Mouse (Mus musculus) intestine, postnatal 0 days (tissue): ENCODE measurements around the gene Olfr1359. TPM values are rescaled to one million over a fixed set of nuclear protein-coding genes. Genes with fewer than 3 reads are reported as not detected.

Source experiments
- ATAC-seq: fragments of 200-750 bp; cut with Nextera tagmentation; 2 replicates; pipeline ENCODE4 v1.8.0; 2017; ENCODE audit warnings: mild to moderate bottlenecking, moderate TSS enrichment, moderate library complexity
- H3K27ac ChIP-seq: fragments of 300-500 bp; sonication (generic); 2 replicates; pipeline ENCODE4 v1.5.1; 2014; ENCODE audit warnings: mild to moderate bottlenecking, low read depth, low read length, moderate library complexity
- H3K27me3 ChIP-seq: fragments of 300-500 bp; sonication (generic); replicated peaks from 2 replicates; pipeline ENCODE4 v1.6.1; 2014; ENCODE audit warnings: low read length, mixed read lengths; ENCODE audit not compliant: control insufficient read depth, insufficient read depth
- H3K36me3 ChIP-seq: fragments of 300-500 bp; sonication (generic); 2 replicates; pipeline ENCODE4 v1.6.1; 2014; ENCODE audit warnings: mild to moderate bottlenecking, moderate library complexity; ENCODE audit not compliant: control insufficient read depth, insufficient read depth
- H3K4me1 ChIP-seq: fragments of 300-500 bp; sonication (generic); replicated peaks from 2 replicates; pipeline ENCODE4 v1.6.1; 2014; ENCODE audit warnings: antibody characterized with exemption, low read length, mixed read lengths; ENCODE audit not compliant: control insufficient read depth, insufficient read depth
- H3K4me2 ChIP-seq: fragments of 300-500 bp; sonication (generic); replicated peaks from 2 replicates; pipeline ENCODE4 v1.6.1; 2014; ENCODE audit warnings: low read depth, mild to moderate bottlenecking, moderate library complexity
- H3K4me3 ChIP-seq: fragments of 300-500 bp; sonication (generic); 2 replicates; pipeline ENCODE4 v1.5.1; 2014; ENCODE audit warnings: low read depth, low read length
- H3K9ac ChIP-seq: fragments of 300-500 bp; sonication (generic); 2 replicates; pipeline ENCODE4 v1.6.1; 2014; ENCODE audit warnings: mild to moderate bottlenecking, low read depth, low read length
- H3K9me3 ChIP-seq: fragments of 300-500 bp; sonication (generic); 2 replicates; pipeline ENCODE4 v1.6.1; 2016; ENCODE audit warnings: mixed run types; ENCODE audit not compliant: control insufficient read depth
- CTCF ChIP-seq: sonication (generic); IDR thresholded peaks from 2 replicates; pipeline ENCODE4 v1.5.1; 2016; ENCODE audit warnings: low read depth, mild to moderate bottlenecking, control low read depth, antibody characterized with exemption, moderate library complexity
- WGBS: fragments of 180-500 bp; shearing (Covaris S2); extraction: QIAGEN DNeasy Blood & Tissue Kit; methylation state at CpG from one replicate; pipeline ENCODE4 v1.1.7; 2014; 5-methylcytosine and 5-hydroxymethylcytosine counted together
- polyA plus RNA-seq: library from polyadenylated mRNA; unstranded; fragments of >200 nt; fragmentation: Nextera tagmentation; extraction: Ambion mirVana; gene quantifications from 2 replicates; pipeline ENCODE4 v1.2.1, GENCODE M21; 2015

Olfr1359 gene
- polyA plus RNA-seq = not detected in 2 replicates

DNA sequence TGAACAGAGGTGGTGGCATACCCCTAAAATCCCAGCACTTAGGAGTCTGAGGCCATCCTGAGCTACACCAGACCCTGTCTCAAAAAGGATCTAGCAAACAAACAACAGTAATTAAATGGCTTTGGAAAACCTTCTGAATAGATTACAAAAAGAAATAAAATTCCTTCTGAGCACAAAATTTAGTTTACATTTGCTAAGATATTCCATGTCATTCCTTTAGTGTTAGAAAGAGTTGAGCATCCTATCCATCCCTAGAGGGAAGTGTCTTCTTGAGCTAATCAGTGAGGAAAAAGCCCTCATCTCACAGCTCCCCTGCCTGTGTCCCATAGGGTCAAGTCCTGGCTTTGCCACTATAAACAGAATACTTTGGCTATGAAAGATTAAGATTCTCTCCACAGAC is at the start of gene Olfr1359:
Gene Olfr1359 (plus strand): TSS at position 301 of the 400 bp plus-strand sequence.
- no peaks in the 10 kb centered on the region for H3K9me3 ChIP-seq
- H3K4me1 ChIP-seq = no peaks in the 10 kb centered on the region
- H3K27ac ChIP-seq = no peak within 1 kb of the TSS
- no peak for TF ChIP-seq CTCF
- no peaks in the 10 kb centered on the region for H3K36me3 ChIP-seq
- H3K9ac ChIP-seq = no peak within 1 kb of the TSS
- no peak within 1 kb of the TSS for H3K4me3 ChIP-seq
- ATAC-seq = no peak
- H3K4me2 ChIP-seq = no peak within 1 kb of the TSS
- no peaks in the 10 kb centered on the region for H3K27me3 ChIP-seq

DNA sequence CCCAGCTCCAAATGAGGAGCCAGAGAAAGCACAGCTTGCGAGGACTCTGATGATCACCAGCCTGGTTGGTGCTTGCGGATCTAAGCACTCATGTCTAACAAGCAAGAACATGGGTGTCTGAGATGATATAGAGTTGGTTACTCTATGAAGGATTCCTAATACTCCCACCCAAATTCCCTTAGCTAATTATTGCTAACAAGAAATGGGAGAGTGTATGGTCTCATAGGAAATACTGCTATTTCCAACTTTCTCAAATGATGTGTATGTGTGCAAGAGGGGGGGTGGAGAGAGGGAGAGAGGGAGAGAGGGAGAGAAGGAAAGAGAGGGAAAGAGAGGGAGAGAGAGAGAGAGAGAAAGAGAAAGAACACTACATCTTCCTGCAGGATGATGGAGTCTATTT is 34.6 kb upstream of the Olfr1359 start, which contains the start of gene Olfr1361:
Gene Olfr1361 (minus strand): TSS at position 101 of the 400 bp plus-strand sequence.
- H3K4me1 ChIP-seq = no peaks in the 10 kb centered on the region
- no peak within 1 kb of the TSS for H3K27ac ChIP-seq
- H3K9me3 ChIP-seq = no peaks in the 10 kb centered on the region
- no peak for ATAC-seq
- no peak within 1 kb of the TSS for H3K9ac ChIP-seq
- H3K27me3 ChIP-seq = no peaks in the 10 kb centered on the region
- no peak for TF ChIP-seq CTCF
- H3K4me3 ChIP-seq = no peak within 1 kb of the TSS
- WGBS = 71% methylated on average over 2 of the region's 2 CpGs
- no peak within 1 kb of the TSS for H3K4me2 ChIP-seq
- no peaks in the 10 kb centered on the region for H3K36me3 ChIP-seq

DNA sequence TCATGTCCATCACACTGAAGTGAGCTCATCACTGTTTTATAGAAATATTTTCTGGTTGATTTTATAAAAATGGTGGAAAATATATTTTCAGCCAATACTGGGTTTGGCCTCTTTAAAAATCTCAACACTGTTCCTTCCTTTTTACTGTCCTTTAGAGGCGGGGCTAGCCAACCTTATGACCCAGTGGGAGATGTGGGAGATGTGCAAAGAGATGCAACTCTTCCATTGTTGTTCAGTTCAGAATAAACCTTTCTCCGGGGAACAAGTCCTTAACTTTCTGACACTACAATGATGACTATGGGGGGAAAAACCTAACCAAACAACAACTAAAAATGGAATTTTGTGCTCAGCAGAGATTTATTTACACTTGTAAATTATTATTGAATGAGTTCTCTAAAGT is 20.6 kb upstream of the Olfr1359 start, which contains the start of gene Olfr1360:
Gene Olfr1360 (minus strand): TSS at position 101 of the 400 bp plus-strand sequence.
- Histone ChIP-seq H3K27ac (no peak within 1 kb of the TSS), H3K4me2 (no peak within 1 kb of the TSS), H3K36me3 (no peaks in the 10 kb centered on the region), H3K9ac (no peak within 1 kb of the TSS), H3K4me3 (no peak within 1 kb of the TSS), H3K4me1 (no peaks in the 10 kb centered on the region), H3K27me3 (no peaks in the 10 kb centered on the region), H3K9me3 (no peaks in the 10 kb centered on the region)
- no peak for ATAC-seq
- no peak for TF ChIP-seq CTCF
- WGBS = 79% methylated on average over 2 of the region's 2 CpGs

DNA sequence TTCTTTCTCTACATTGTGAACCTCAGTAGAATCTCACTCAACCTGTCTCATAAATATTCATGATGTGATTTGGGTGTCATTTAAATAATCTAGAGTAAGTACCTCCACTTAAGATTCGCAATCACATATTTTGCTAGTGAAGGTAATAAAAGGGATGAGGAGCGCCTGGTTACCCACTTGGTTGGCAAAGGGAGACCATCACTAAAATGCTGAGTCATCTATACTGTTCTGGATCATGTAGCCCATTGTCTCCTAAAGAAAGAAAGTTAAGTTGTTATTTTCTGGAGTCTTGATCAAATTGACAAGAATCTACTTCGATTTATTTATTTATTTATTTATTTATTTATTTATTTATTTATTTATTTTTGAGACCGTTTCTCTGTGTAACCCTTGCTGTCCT is 8.8 kb downstream of the Olfr1359 start:
- Histone ChIP-seq H3K9ac (no peak overlapping the region), H3K4me1 (no peaks in the 10 kb centered on the region), H3K27me3 (no peaks in the 10 kb centered on the region), H3K4me3 (no peak overlapping the region), H3K36me3 (no peaks in the 10 kb centered on the region), H3K27ac (no peak overlapping the region), H3K4me2 (no peak overlapping the region), H3K9me3 (no peaks in the 10 kb centered on the region)
- ATAC-seq = no peak
- TF ChIP-seq CTCF = no peak
- WGBS = 70% methylated on average over 4 of the region's 4 CpGs

DNA sequence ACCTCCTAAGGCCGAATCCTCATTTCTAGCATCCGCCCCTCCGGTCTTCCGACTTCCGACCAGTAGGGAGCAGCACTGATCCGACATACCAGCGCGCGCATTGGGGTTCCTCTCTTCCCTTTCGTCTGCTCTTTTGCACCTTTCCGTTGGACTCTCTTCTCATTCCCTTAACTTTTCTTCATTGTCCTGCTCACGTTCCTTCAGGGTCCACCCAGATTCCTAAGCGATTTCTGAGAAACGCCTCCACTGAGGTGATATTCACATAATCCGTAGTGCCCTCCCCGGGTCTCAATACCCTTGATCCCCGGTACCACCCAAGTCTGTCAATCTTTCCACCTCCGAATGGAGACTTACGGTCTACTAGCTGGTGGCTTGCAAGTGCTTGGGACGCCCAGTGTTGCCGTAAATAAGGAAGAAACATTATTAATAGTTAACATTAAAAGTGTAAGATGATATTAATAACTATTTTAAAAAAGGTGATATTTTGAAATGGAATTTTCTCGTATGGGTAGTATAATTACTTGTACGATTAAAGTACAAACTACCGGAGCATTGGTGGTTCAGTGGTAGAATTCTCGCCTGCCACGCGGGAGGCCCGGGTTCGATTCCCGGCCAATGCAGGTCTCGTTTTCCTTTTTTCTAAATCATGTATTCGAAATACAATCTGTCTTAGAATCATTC is 12.3 kb downstream of the Olfr1359 start:
- Histone ChIP-seq H3K36me3 (no peaks in the 10 kb centered on the region), H3K4me1 (peaks cover 3% of the 10 kb centered on the region; the same call in 1 of the 2 replicates), H3K9me3 (no peaks in the 10 kb centered on the region), H3K4me3 (peak overlapping the region; percentile 85), H3K27ac (peak overlapping the region; percentile 22; the same call in 1 of the 2 replicates), H3K4me2 (peak overlapping the region; percentile 75), H3K9ac (peak overlapping the region; percentile 40), H3K27me3 (no peaks in the 10 kb centered on the region)
- TF ChIP-seq CTCF = peak; percentile 89
- ATAC-seq = peak; percentile 87
- under 1% methylated on average over 32 of the region's 32 CpGs for WGBS

DNA sequence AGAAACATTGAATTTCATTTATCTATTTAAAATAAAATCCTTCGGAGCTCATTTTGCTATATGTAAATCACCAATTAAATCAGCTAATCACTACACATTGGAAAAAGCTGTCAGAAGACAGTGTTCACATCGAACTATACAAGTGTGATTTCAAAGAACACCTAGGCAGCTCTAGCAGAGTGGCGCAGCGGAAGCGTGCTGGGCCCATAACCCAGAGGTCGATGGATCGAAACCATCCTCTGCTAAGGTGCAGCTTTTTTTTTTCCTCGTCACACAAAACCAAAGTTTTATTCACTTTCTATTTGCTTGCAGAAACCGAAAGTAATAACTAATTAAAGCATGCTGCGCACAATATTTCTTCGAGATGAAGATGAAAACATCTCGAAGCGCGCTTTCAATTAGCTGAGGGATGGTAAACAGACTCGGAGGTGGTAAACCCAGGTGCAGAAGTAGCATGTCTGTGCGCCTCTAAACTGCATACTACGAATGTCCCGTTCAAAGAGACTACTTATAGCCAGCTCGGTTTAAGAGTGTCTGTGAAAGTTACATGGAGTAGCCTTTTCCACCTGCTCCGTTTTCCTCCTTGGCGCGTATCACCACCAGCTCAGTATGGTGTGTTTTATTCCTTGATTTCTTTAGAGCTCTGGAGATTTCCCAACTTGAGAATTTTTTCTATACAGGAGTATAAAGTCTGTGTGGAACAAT is 13.1 kb downstream of the Olfr1359 start:
- Histone ChIP-seq H3K9me3 (no peaks in the 10 kb centered on the region), H3K9ac (peak overlapping the region; percentile 37; the same call in 1 of the 2 replicates), H3K36me3 (no peaks in the 10 kb centered on the region), H3K4me2 (peak overlapping the region; percentile 75), H3K27ac (no peak overlapping the region), H3K27me3 (no peaks in the 10 kb centered on the region), H3K4me3 (peak overlapping the region; percentile 85), H3K4me1 (peaks cover 7% of the 10 kb centered on the region)
- peak; percentile 82 for ATAC-seq
- TF ChIP-seq CTCF = no peak
- under 1% methylated on average over 22 of the region's 22 CpGs for WGBS
